Mouse (Mus musculus) heart, postnatal 4 days (tissue): ENCODE results near the gene Fam205c. TPM values are rescaled to one million over a fixed set of nuclear protein-coding genes. Genes with fewer than 3 reads are reported as not detected.
A peak's percentile ranks its signal among the peaks of the same experiment; 100 is the strongest.

Experiments
- DNase-seq: peaks from one replicate; pipeline ENCODE4 v3.0.0; 2021
- total RNA-seq, 2 experiments: library from RNA; stranded (reverse); gene quantifications; 2 replicates each; pipeline ENCODE4 v1.2.3; 2021

Gene Fam205c
- total RNA-seq: 1 to 10 TPM; 1.3 TPM

GRCm38 (mm10) chr4:42874134-42874533 is at the start of gene Fam205c:
TSS of gene Fam205c (minus strand) at chr4:42874234.
- no peak for DNase-seq

GRCm38 (mm10) chr4:42922461-42922860 is 48.4 kb upstream of the Fam205c start:
- DNase-seq: peak; percentile 2

GRCm38 (mm10) chr4:42922056-42922455 is 48.0 kb upstream of the Fam205c start:
- peak; percentile 0 for DNase-seq

GRCm38 (mm10) chr4:42921536-42921935 is 47.5 kb upstream of the Fam205c start:
- peak; percentile 1 for DNase-seq

- peak; percentile 2 for DNase-seq
Measured at GRCm38 (mm10) chr4:42920726-42921125, 46.7 kb upstream of the Fam205c start.

GRCm38 (mm10) chr4:42917402-42917774 is 43.4 kb upstream of the Fam205c start:
- DNase-seq: peak; percentile 22

GRCm38 (mm10) chr4:42916617-42917401 is 42.8 kb upstream of the Fam205c start, which contains the start of gene Phf24:
TSS of gene Phf24 (plus strand) at chr4:42916660.
- DNase-seq: peak; percentile 52

GRCm38 (mm10) chr4:42915966-42916365 is 41.9 kb upstream of the Fam205c start:
- no peak for DNase-seq

GRCm38 (mm10) chr4:42915311-42915710 is 41.3 kb upstream of the Fam205c start:
- no peak for DNase-seq

- no peak for DNase-seq
Measured at GRCm38 (mm10) chr4:42913391-42913790, 39.4 kb upstream of the Fam205c start.

- DNase-seq: no peak
Measured at GRCm38 (mm10) chr4:42904966-42905365, 30.9 kb upstream of the Fam205c start.

GRCm38 (mm10) chr4:42904523-42904922 is 30.5 kb upstream of the Fam205c start:
- DNase-seq: no peak

GRCm38 (mm10) chr4:42903942-42904341 is 29.9 kb upstream of the Fam205c start:
- DNase-seq: no peak

GRCm38 (mm10) chr4:42902730-42903129 is 28.7 kb upstream of the Fam205c start:
- no peak for DNase-seq

GRCm38 (mm10) chr4:42902174-42902573 is 28.1 kb upstream of the Fam205c start:
- DNase-seq: peak; percentile 28

- DNase-seq: no peak
Measured at GRCm38 (mm10) chr4:42900878-42901277, 26.8 kb upstream of the Fam205c start.

- DNase-seq: no peak
Measured at GRCm38 (mm10) chr4:42898914-42899313, 24.9 kb upstream of the Fam205c start.

- no peak for DNase-seq
Measured at GRCm38 (mm10) chr4:42895118-42895517, 21.1 kb upstream of the Fam205c start.

GRCm38 (mm10) chr4:42891176-42891575 is 17.1 kb upstream of the Fam205c start:
- DNase-seq: no peak

- no peak for DNase-seq
Measured at GRCm38 (mm10) chr4:42888806-42889205, 14.8 kb upstream of the Fam205c start.

- DNase-seq: no peak
Measured at GRCm38 (mm10) chr4:42886926-42887325, 12.9 kb upstream of the Fam205c start.

- no peak for DNase-seq
Measured at GRCm38 (mm10) chr4:42880677-42880948, 6.6 kb upstream of the Fam205c start.

GRCm38 (mm10) chr4:42879829-42880676 is 6.0 kb upstream of the Fam205c start:
- no peak for DNase-seq

GRCm38 (mm10) chr4:42877657-42878056 is 3.6 kb upstream of the Fam205c start:
- no peak for DNase-seq
